Mouse (Mus musculus): Measurements from ENCODE around the gene Naxd.
A peak's percentile ranks its signal among the peaks of the same experiment; 100 is the strongest.
"Not testable (repeated sequence)": the region's sequence is repeated elsewhere in the genome, so short reads cannot be mapped to it uniquely, and the experiment has no call there.

Naxd gene

GRCm38 (mm10) chr8:11471309-11471708, 26.0 kb upstream of the Naxd start:
- no peak for DNase-seq (ENCODE audit: low spot score in 2 of 2)

- no peak for DNase-seq (ENCODE audit: low spot score in 2 of 2)
Observed at GRCm38 (mm10) chr8:11473072-11473471, 24.2 kb upstream of the Naxd start.

GRCm38 (mm10) chr8:11475397-11475796, 21.9 kb upstream of the Naxd start:
- DNase-seq (ENCODE audit: low spot score in 2 of 2): no peak

- DNase-seq (ENCODE audit: low spot score in 2 of 2): no peak
Observed at GRCm38 (mm10) chr8:11475876-11476275, 21.4 kb upstream of the Naxd start.

GRCm38 (mm10) chr8:11476338-11477177, 20.7 kb upstream of the Naxd start:
- peak in 1 of 2 experiments; percentile 22 for DNase-seq (ENCODE audit: low spot score in 2 of 2)

- DNase-seq (ENCODE audit: low spot score in 2 of 2): no peak
Observed at GRCm38 (mm10) chr8:11477178-11477553, 20.1 kb upstream of the Naxd start.

- DNase-seq (ENCODE audit: low spot score in 2 of 2): peak in 1 of 2 experiments; percentile 68
Observed at GRCm38 (mm10) chr8:11477811-11478761, 19.2 kb upstream of the Naxd start, which contains the start of gene Rab20. TSS of gene Rab20 (minus strand) at chr8:11478710.

GRCm38 (mm10) chr8:11478807-11479527, 18.3 kb upstream of the Naxd start:
- DNase-seq (ENCODE audit: low spot score in 2 of 2): no peak

- no peak for DNase-seq (ENCODE audit: low spot score in 2 of 2)
Observed at GRCm38 (mm10) chr8:11479591-11479990, 17.7 kb upstream of the Naxd start.

- no peak for DNase-seq (ENCODE audit: low spot score in 2 of 2)
Observed at GRCm38 (mm10) chr8:11481876-11482275, 15.4 kb upstream of the Naxd start.

GRCm38 (mm10) chr8:11482537-11482936, 14.8 kb upstream of the Naxd start:
- no peak for DNase-seq (ENCODE audit: low spot score in 2 of 2)

GRCm38 (mm10) chr8:11486142-11486541, 11.2 kb upstream of the Naxd start:
- peak; percentile 46 to 80 for DNase-seq (ENCODE audit: low spot score in 2 of 2)

GRCm38 (mm10) chr8:11487229-11487628, 10.1 kb upstream of the Naxd start:
- no peak for DNase-seq (ENCODE audit: low spot score in 2 of 2)

- DNase-seq (ENCODE audit: low spot score in 2 of 2): not testable (repeated sequence)
Observed at GRCm38 (mm10) chr8:11492340-11492739, 5.0 kb upstream of the Naxd start.

GRCm38 (mm10) chr8:11498281-11498680, 975 bp downstream of the Naxd start:
- no peak for DNase-seq (ENCODE audit: low spot score in 2 of 2)

GRCm38 (mm10) chr8:11498786-11499485, 1.6 kb downstream of the Naxd start:
- no peak for DNase-seq (ENCODE audit: low spot score in 2 of 2)

GRCm38 (mm10) chr8:11503476-11504232, 6.3 kb downstream of the Naxd start:
- no peak for DNase-seq (ENCODE audit: low spot score in 2 of 2)

GRCm38 (mm10) chr8:11506074-11506473, 8.8 kb downstream of the Naxd start:
- DNase-seq (ENCODE audit: low spot score in 2 of 2): no peak

GRCm38 (mm10) chr8:11506802-11507201, 9.5 kb downstream of the Naxd start:
- peak; percentile 39 to 82 for DNase-seq (ENCODE audit: low spot score in 2 of 2)

GRCm38 (mm10) chr8:11508880-11509279, 11.6 kb downstream of the Naxd start:
- DNase-seq (ENCODE audit: low spot score in 2 of 2): no peak

Data from spleen, postnatal 10 days (tissue).